Mouse (Mus musculus) CD4-positive, CD25-positive, alpha-beta regulatory T cell, adult 4 months (primary cell): Measurements from ENCODE around the gene Ppm1k. TPM values are rescaled to one million over a fixed set of nuclear protein-coding genes. Genes with fewer than 3 reads are reported as not detected.
"Not testable (repeated sequence)": the region's sequence is repeated elsewhere in the genome, so short reads cannot be mapped to it uniquely, and the experiment has no call there.

Source experiments
- ATAC-seq: one replicate; pipeline ENCODE4 v1.8.0; 2017
- polyA plus RNA-seq, 2 experiments: library from polyadenylated mRNA; unstranded; fragments of 100-300 nt; shearing (Covaris generic); gene quantifications; one replicate each; pipeline ENCODE4 v1.2.1; 2017

Ppm1k gene
- 10 to 100 TPM; 22.8 to 27.0 TPM for polyA plus RNA-seq

DNA sequence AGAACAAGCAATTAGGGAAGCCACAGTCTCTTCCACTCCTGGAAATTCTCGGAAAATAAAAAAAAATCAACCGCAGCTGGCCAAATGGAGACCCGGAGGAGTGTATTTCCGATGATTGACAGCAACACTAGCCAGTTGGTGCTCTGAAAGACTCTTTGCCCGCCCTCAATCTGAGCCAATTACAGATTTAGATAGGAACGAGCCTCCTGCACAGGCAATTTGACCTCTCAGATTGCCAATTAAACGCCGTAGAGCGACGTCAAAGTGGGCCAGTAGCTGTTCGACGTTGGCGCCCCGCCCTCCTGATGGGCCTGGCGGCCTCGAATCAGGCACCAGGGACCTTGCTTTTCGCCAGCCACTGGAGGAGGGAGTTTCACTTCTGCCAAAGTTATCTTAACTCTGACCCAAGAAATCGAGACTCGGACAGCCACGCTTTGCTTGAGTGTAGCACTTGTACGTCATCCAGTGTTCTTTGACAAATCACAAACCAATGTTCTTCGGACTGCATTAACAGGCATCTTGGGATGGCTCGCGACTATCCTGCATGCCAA is at the start of gene Ppm1k:
TSS of gene Ppm1k (minus strand) at position 83 of the 551 bp plus-strand sequence.
- ATAC-seq, result peak; percentile 92

DNA sequence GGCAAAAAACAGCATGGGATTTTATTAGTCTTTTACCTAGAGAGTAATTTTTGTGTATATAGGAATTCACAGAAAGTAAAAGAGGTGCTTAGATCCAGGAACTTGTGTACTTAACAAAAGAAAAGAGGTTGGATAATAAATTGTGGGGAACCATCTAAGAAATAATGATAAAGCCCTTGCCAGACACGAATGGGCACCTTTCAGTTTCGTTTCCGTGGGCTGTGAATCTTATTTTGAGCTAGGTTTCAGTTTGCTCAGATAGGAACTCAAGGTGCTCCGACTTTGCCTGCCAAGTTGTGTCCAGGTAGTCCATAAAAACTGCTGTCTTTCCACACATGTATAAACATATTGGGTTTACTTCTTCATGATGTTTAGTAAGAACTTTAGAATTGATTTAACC is 47.1 kb upstream of the Ppm1k start:
- ATAC-seq, result peak; percentile 60

DNA sequence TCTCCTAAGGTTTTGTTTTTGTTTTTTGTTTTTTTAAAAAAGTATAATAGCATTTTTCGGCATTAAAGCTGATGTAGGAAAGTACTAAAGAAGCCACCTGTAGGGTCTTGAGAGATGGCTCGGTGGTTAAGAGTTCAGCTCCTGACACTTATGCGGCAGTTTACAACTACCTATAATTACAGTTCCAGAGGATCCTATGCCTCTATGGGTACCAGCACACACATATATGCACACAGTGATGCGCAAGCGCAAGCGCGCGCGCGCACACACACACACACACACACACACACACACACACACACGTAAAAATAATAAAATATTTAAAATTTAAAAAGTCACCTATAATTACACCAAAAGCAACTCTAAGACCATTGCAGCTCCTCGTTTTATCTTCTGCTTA is 46.3 kb upstream of the Ppm1k start:
- peak; percentile 35 for ATAC-seq

DNA sequence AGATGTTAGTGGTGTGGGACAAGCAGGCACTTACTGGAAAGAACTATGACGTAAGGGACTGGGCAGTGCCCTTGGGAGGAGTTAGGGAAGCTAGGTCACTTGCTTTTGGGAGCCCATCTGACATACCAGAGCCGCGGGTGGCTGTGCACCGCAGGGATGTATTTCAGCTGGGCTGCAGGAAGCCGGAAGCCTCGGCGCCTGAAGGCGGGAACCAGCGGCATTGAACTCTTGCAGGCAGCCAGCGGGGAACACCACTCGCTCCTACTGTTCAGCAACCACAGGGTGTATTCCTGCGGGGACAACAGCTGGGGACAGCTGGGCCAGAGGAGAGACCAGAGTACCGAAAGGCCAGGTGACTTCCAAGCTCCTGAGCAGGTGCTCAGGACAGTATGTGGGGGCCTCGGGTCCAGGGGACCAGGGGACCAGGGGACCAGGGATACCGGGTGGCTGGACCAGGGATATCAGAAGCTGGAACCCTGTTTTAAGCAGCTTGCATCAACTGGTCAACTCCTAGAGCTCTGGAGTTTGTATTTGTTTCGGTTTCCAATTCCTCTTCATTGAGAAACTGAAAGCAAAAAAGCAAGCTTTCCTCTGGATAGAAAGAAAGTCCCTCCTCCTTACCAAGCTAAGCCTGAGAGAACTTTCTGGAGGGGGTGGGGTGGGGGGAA is 45.7 kb upstream of the Ppm1k start, which contains the start of gene Herc6:
TSS of gene Herc6 (plus strand) at position 120 of the 668 bp plus-strand sequence.
- peak; percentile 86 for ATAC-seq

DNA sequence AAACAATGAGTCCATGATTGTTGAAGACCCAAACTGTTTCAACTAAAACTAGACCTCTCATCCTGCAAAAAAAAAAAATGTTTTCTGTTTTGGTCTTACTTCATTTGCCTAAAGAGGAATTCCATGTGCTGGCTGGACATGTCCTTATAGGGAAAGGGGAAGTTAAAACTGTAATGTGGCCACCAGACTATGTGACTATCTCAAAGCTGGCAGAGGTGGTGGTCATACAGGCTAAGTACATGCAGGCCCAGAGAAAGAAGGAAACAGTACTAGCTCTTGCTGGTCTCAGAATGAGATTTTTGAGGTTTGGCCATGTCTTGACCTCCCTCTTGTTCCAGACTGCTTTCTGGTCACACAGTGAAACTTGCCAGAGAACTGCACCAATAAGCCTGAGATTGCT is 36.3 kb upstream of the Ppm1k start:
- ATAC-seq, result no peak

DNA sequence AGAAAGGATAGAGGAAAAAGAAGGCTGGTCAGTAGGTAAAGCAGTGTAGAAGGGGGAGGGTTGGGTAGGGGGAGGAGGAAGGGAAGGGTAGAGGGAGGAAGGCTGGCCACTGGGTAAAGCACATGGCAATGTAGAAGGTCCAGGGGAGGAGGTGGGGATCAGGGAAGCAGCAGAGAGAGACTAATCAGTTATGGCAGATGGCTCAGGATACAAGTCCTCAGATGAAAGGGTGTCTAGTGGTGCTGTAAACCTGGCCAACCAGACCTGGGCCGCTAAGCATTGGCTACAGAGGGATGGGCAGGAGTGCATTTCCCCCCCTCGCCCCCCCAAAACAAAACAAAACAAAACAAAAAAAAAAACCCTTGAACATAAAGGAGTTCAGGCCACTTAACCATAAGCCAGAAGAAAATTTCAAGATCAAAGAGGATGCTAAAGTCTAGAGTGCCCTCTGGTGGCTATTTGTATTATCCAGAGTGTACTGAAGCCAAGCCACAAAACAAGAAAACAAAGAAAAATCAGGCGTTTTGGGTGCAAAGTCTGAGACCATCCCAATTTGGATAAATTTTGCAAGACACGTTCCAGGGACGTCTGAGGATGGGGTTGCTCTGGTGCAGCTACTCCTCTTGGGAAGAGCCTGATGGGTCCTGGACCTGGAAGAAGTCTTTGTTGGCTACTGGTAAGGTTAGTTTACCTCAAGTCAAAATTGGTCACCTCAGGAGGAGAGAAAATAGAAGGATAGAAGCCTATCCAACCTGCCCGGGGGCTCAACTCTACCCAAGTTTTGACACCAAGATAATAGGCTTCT is 35.1 kb upstream of the Ppm1k start:
- peak; percentile 95 for ATAC-seq

DNA sequence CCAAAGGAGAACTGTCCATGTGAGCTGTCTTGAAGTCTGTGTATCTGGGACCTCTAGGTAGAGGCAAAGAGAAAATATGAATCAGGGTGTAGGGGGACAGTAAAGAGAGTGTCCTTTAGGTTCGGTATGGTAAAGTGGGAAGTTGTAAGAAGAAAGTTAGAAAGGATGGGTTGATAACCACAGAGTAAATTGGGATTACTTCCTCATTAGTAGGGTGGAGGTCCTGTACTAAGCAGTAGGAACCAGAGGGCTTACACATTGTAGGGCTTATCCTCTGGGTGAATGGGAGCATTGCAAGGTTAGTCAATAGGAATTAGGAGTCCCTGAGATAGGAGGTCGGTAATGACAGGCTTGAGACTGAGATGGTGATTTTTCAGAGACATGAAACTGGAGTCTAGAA is 32.4 kb upstream of the Ppm1k start:
- no peak for ATAC-seq

DNA sequence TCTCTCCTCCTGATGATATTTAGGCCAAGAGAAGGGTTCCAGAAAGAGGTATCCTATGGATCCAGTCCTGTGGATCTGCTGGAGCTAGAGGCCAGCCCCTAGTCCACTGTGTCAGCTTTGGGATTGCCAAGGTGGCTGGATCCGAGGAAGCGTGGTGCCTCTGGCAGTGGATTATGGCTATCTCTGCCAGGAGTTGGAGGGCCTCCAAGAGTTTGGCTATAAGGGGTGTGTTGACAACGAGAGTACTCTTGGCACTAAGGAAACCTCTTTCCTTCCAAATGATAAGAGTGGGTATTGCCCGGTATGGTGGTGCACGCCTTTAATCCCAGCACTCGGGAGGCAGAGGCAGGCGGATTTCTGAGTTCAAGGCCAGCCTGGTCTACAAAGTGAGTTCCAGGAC is 30.2 kb upstream of the Ppm1k start:
- ATAC-seq, result no peak

DNA sequence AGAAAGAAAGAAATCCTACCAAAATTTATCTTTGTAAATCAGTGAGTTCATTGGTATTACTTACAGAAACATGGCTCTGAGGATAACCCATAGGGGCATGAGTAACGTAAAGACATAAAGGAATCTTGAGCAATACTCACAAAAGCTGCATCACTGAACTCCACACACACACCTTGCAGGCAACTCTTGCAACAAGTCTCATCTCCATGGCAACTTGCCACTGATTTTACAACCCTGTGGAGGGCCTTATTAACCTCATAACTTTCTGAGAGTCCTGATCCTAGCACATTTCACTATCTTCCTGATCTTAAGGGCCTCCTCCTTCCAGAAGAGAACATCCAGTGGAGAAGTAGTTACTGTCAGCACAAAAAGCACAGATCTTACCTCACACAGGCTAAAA is 28.2 kb upstream of the Ppm1k start:
- no peak for ATAC-seq

DNA sequence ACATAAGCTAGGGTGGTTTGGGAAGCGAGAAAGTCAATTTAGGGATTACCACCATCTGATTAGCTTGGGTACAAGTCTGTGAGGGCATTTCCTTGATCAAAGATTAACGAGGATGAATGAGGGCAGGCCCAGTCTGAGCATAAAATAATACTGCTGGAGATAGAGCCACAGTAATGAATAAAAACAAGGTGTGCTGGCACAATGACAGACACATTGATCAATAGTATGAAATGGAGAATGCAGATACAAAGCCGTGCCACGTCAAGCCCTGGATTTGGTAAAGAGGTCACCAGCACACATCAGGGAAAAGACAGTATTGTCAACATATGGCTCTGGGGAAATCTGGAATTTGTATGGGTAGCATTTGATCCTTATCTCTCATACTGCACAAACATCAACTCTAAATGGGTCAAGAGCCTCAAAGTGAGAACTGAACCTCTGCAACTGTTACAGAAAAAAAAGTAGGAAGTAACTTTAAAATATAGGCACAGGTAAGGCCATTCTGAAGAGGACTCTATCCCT is 22.6 kb upstream of the Ppm1k start:
- ATAC-seq, result no peak

DNA sequence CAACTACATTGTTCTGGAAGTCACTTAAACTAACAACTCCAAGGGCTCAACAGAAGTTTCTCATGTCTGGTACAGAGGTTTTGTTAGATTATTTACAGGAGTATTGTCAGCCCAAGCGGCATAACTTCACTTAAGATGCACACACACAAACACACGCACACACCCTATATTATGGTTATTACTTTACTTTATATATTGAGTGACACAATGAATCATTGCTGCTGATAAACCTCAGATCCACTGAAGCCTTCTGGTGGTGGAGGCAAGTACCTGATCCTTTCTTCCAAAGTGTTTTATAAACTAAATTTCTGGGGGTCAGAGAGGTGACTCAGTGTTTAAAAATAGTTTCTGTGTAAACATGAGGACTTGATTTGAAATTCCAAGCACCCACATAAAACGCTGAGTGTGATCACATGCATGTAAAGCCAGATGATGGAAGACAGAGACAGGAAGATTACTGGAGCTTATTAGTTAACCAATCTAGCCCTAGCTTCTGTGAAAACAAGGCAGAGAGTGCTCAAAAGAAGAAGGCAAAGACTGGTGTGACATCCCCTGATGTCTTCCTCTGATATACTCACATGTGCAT is 16.0 kb upstream of the Ppm1k start:
- ATAC-seq, result no peak

DNA sequence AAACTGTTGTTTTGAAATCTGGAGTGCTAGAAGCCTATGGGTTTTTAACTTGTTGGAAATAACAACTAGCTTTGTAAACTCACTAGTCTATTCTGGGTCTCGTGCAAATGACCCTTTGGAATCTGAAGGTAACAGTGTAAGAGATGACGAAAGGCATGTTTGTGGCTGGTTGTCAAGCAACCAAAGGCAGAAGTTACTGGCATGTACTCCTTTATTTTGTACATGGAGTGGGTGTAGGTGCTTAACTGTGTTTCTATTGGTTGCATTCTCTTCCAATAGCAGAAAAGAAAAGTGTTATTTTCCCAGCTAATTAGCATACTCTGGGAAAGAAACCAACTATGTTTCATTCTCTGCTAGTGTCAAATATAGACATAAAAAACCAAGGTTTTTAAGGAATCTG is 9.6 kb upstream of the Ppm1k start:
- no peak for ATAC-seq

DNA sequence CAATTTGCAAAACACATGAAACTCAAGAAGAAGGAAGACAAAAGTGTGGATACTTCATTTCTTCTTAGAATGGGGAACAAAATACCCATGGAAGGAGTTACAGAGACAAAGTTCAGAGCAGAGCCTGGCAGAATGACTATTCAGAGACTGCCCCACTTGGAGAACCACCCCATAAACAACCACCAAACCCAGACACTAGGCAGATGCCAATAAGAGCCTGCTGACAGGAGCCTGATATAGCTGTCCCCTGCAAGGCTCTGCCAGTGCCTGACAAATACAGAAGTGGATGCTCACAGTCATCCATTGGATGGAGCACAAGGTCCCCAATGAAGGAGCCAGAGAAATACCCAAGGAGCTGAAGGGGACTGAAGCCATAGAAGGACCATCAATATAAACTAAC is 8.3 kb upstream of the Ppm1k start:
- ATAC-seq, result not testable (repeated sequence)

DNA sequence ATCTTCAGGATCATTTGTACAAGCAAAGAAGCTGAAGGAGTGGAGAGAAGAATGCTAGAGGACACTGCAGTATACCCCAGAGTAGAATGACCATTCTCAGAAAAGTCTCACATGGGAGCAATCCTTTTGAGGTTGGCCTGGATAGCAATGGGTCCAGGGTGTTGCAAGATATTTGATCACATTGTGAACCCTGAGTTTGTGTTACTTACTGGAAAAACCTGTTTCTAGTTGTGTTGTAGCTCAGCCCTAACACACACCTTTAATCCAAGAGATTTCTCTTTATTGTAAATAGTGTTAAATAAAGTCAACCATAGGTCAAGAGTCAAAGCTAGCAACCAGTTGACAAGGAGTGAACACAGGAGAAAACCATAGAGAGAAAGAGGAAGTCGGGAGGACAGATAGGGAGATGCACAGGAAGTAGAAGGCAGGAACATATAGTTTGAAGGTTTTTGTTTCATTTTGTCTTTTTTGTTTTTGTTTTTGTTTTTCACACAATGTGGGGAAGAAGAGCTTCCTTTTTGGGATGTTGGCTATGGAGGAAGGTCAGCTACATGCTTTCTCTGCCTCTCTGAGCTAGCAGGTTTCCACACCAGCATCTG is 6.6 kb upstream of the Ppm1k start:
- peak; percentile 79 for ATAC-seq

DNA sequence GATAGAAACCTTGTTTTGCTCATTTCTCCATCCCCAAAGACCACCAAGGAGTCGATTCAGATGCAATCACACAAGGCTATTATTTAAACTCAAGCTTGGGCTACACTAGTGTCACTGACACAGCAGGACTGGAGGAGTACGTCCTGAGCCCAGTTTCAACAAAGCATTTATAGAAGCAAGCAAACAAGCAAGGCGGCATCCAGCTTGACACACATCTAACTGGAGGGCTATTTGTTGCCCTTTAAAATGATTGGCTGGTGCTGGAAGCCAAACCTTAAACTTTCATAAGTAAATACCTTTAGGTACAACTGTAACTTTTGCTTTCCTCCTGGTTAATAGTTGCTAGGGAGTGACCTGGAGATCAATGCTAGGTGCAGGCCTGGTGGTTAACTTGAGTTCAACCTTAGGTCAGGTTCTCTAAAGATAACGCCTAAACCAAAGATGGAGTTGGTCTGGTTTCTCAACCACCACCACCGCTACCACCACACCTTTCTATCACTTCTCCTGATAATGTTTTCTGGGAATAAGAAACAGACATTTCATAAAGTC is 5.8 kb upstream of the Ppm1k start:
- no peak for ATAC-seq

DNA sequence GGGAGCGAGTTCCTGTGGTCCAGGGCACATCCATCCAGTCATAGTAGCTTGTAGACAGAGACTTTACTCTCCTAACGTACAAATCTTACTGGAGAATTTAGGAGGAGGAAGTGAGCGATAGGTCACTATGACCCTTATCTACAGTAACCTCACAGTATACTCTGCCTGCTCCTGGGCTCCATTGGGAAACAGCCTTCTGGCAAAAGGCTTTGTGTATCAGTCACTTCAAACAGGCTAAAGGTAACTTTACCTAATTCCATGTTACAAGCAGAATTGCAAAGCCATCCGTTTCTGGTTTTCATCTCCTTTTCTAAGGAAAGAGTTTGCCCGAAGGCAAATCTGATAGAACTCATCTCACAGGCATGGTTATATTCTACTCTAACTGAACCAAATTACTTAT is 2.6 kb upstream of the Ppm1k start:
- no peak for ATAC-seq

DNA sequence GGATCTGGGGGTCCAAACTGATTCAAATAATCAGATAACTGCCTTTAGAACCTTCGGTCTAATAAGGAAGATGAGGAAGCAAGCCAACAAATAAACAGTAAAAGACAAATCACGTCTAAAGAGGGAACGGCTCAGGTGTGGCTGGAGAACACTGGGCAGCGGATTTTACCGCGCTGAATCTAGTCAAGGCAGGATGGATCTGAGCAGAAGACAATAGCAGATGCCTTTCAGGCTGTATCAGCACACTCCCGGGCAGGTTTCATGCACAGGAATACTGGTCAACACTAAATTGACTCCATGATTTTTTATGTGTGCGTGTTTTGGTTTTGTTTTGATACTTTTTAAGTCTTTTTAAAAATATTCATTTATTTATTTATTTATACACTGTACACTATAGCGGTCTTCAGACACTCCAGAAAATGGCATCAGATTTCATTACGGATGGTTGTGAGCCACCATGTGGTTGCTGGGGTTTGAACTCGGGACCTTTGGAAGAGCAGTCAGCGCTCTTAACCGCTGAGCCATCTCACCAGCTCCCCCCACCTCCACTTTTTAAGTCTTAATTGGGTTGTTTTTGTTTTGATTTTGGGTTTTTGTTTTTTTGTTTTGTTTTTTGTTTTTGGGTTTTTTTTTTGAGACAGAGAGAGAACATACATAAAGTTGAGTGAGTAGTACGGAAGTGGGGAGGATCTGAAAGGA is 852 bp upstream of the Ppm1k start:
- ATAC-seq, result peak; percentile 11

DNA sequence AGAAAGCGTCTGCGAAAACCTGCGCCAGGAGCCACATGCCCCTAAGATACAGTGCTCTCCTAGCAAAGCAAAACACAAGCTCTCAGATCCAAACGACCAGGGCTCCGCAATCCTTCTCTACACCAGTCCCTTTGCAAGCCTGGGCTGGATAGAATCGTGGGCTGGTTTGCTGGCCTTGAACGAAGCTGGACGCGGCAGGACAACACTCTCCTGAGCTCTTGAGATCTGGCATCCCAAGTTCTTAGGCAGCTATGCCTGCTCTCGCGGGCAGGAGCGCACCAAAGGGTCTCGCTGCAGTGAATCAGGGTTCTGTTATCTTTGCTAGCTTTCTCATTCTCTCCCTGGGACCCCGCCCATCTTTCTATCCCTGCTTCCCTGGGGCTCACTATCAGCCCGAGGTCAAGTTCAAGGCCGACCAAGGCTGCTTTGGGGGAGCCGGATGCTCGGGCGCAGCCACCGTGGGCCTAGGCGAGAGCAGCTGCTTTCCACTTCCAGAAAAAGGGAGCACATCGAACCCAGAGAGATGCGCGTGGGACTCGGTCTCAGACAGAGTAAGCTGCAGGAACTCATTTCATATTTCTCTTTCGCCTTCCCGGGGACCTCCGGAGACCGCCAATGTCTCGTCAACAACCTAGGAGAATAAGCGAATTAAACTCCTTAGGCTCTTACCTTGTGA is 519 bp downstream of the Ppm1k start:
- ATAC-seq, result peak; percentile 25

DNA sequence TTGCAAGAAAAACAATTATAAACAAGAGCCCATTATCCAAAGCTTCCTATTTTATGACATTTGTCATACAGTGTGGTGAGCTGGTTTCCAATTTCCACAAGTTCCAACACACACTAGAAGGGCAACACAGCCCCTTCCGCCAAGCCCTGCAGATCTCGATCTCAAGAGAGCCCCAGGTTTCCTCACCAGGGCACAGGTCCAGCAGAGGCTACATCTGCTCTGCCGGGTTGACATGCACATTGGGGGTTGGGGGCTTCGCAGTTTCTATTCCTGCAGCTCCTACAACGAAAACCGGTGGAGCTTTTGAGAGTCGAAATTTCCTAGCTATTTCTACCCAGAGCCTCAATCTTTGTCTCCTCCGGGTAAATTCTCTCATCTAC is 1.0 kb downstream of the Ppm1k start:
- ATAC-seq, result no peak

DNA sequence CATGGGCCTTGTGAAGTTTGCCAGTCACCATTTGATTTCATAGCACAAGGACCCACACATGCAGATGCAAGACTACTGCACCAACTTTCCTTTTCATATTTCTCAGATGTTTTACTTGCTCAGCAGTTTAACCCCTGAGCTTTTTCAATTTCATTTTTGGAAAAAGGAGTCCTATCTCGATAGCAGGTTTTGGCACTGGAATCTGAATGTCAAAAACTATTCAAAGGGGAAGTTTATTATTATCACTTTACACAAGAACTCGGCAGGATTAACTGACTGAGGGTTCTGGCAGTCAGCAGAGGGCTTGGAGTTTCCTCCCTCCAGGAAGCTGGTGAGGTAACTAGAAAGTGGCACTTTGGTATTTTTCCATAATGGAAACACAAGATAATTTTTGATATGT is 1.9 kb downstream of the Ppm1k start:
- no peak for ATAC-seq

DNA sequence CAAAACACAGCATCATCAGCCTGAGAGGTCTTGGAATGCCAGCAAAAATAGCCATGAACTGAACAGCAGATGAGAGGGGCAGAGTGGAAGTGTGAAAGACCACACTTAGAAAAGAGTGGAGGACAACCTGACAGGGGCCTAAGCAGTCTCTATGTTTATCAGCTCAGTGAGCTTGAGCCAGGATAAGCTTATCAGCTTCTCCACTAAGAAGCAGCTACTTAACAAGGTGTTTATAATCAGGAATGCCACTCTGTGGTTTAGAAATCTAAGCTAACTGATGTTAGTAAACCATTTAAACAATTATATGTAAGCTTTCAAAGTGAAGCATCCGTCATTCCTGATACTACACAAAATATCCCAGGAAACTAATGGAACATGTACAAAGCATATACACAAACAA is 3.2 kb downstream of the Ppm1k start:
- no peak for ATAC-seq
